Mouse (Mus musculus): Measurements from ENCODE around the gene Mei4.
A peak's percentile ranks its signal among the peaks of the same experiment; 100 is the strongest.

Mei4 gene

GRCm38 (mm10) chr9:81863181-81863887 lies at the start of gene Mei4:
Gene Mei4, plus strand, starts transcription at chr9:81863670.
- DNase-seq: peak; percentile 76

- DNase-seq: no peak
These were observed 43.6 kb upstream of the Mei4 start for GRCm38 (mm10) chr9:81819715-81820373.

- no peak for DNase-seq
These were observed 35.9 kb upstream of the Mei4 start for GRCm38 (mm10) chr9:81827560-81827959.

GRCm38 (mm10) chr9:81834056-81834455 lies 29.4 kb upstream of the Mei4 start:
- DNase-seq: no peak

GRCm38 (mm10) chr9:81858861-81859260 lies 4.6 kb upstream of the Mei4 start:
- no peak for DNase-seq

- no peak for DNase-seq
These were observed 391 bp downstream of the Mei4 start for GRCm38 (mm10) chr9:81863888-81864234.

- no peak for DNase-seq
These were observed 2.6 kb downstream of the Mei4 start for GRCm38 (mm10) chr9:81866032-81866431.

GRCm38 (mm10) chr9:81921456-81921855 lies 58.0 kb downstream of the Mei4 start:
- no peak for DNase-seq

- DNase-seq: no peak
These were observed 61.3 kb downstream of the Mei4 start for GRCm38 (mm10) chr9:81924744-81925143.

- DNase-seq: no peak
These were observed 77.1 kb downstream of the Mei4 start for GRCm38 (mm10) chr9:81940533-81940932.

- no peak for DNase-seq
These were observed 82.2 kb downstream of the Mei4 start for GRCm38 (mm10) chr9:81945624-81946023.

- DNase-seq: no peak
These were observed 93.4 kb downstream of the Mei4 start for GRCm38 (mm10) chr9:81956858-81957257.

- no peak for DNase-seq
These were observed 94.4 kb downstream of the Mei4 start for GRCm38 (mm10) chr9:81957842-81958241.

GRCm38 (mm10) chr9:81966765-81967164 lies 103.3 kb downstream of the Mei4 start:
- DNase-seq: no peak

GRCm38 (mm10) chr9:81968935-81969334 lies 105.5 kb downstream of the Mei4 start:
- no peak for DNase-seq

GRCm38 (mm10) chr9:81982461-81982860 lies 119.0 kb downstream of the Mei4 start:
- no peak for DNase-seq

GRCm38 (mm10) chr9:82012991-82013390 lies 149.5 kb downstream of the Mei4 start:
- no peak for DNase-seq

- no peak for DNase-seq
These were observed 179.1 kb downstream of the Mei4 start for GRCm38 (mm10) chr9:82042515-82043056.

GRCm38 (mm10) chr9:82044517-82044916 lies 181.0 kb downstream of the Mei4 start:
- DNase-seq: no peak

- no peak for DNase-seq
These were observed 210.4 kb downstream of the Mei4 start for GRCm38 (mm10) chr9:82073832-82074231.

- no peak for DNase-seq
These were observed 211.8 kb downstream of the Mei4 start for GRCm38 (mm10) chr9:82075270-82075669.

- no peak for DNase-seq
These were observed 232.9 kb downstream of the Mei4 start for GRCm38 (mm10) chr9:82096409-82096808.

GRCm38 (mm10) chr9:82114865-82115264 lies 251.4 kb downstream of the Mei4 start:
- no peak for DNase-seq

- DNase-seq: no peak
These were observed 272.6 kb downstream of the Mei4 start for GRCm38 (mm10) chr9:82136119-82136518.

Data from liver (tissue).